Mouse (Mus musculus): Measurements from ENCODE around the gene Xcl1. TPM values are rescaled to one million over a fixed set of nuclear protein-coding genes. Genes with fewer than 3 reads are reported as not detected.

Gene Xcl1
- total RNA-seq, 2 experiments from 2014 or later, result not detected

GRCm38 (mm10) chr1:164905047-164905446 is 30.3 kb downstream of the Xcl1 start:
- peak; percentile 60 for DNase-seq (ENCODE audit: low spot score)

DNA sequence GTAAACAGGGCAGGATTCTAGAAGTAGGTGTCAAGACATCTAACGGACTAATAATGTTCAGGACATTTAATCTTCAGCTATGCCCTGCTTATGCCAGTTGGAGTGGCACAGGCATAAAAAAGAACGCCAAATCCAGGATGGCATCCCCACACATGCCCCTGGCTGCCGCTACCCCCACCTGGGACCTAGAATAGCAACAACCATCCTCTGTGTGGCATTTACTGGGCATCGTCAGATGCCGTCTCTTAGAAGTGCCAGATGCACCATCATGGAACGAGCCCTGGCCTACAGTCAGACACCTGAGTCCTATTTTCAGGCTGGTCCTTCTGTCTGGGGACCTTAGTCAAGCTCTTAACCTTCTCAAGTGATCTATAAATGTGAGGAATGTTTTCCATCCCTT is 34.6 kb downstream of the Xcl1 start:
- DNase-seq (ENCODE audit: low spot score), result peak; percentile 68

- DNase-seq (ENCODE audit: low spot score), result peak; percentile 47
These were observed 35.1 kb downstream of the Xcl1 start for GRCm38 (mm10) chr1:164900226-164900625.

GRCm38 (mm10) chr1:164899506-164899905 is 35.8 kb downstream of the Xcl1 start:
- peak; percentile 21 for DNase-seq (ENCODE audit: low spot score)

DNA sequence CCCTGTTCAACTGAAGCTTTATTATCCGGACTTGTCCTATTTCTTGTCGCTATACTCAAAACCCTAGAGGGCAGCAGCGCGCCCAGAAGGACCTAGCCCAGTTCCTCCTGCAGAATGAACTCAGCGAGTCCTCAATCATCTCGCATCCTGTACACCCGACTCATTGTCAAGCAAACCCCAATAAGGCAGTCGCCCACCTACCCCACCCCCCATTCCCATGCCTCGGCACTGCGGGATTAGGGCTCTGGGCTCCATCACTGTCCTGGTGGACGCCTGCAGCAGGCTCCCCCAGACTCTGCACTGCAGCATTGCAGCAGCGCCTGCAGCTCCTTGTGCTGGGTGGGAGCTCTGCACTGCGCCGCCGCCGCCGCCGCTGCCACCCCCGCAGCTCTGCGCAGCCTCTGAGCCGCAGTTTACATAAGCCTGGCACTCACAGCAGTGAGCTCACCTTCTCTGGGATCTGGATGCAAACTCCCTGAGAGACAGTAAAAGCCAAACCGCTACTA is 36.4 kb downstream of the Xcl1 start:
- DNase-seq (ENCODE audit: low spot score), result peak; percentile 75

DNA sequence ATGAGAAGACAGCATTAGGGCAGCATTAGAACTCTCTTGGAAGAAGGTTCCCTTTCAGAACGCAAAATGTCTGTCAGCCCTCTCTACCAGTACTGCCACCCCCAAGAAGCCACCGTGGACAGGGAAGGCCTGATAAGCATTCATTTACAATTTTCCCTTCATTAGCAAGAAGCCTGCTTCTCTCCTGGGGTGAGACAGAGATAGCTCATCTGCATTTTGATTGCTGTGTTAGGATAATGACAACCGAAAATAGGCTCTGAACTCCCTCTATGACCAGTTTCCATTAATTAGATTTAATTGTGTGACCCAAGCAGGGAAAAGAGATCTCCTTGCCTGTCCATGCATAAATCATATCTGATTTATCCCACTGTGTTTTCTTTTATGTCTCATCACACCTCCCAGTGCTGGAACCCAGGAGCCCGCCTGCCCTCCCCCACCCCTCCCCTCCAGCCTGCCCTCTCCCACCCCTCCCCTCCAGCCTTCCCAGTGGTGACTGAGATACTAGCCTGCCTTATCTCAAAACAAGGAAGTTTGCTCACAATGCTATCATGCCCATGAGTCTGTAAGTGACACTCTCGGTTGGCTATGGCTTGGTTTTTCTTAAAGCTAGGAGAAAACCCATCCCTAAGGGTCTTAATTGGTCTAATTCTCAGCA is 38.0 kb downstream of the Xcl1 start:
- DNase-seq (ENCODE audit: low spot score), result no peak

- DNase-seq (ENCODE audit: low spot score), result peak; percentile 65
These were observed 38.8 kb downstream of the Xcl1 start for GRCm38 (mm10) chr1:164896211-164897145.

- DNase-seq (ENCODE audit: low spot score), result no peak
These were observed 39.5 kb downstream of the Xcl1 start for GRCm38 (mm10) chr1:164895806-164896205.

DNA sequence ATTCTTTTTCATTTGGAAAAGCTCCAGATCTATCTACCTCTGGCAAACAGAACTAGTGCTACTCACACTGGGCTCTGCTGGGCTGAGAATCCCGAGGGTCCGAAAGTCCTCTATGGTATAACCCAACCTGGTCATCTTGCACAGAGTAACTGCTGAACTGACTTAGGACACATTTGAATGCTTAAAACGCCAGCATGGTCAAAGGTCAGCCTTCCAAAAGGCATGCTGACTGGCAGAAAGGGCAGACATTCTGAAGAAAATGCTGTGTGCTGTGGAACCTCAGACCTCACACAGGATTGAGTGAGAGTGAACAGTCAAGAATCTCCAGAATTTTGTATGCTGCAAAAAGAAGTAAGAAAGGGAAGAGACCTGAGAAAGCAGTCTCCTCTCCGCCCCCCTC is 45.0 kb downstream of the Xcl1 start:
- no peak for DNase-seq (ENCODE audit: low spot score)

GRCm38 (mm10) chr1:164888563-164888962 is 46.8 kb downstream of the Xcl1 start:
- no peak for DNase-seq (ENCODE audit: low spot score)

- DNase-seq (ENCODE audit: low spot score), result no peak
These were observed 47.6 kb downstream of the Xcl1 start for GRCm38 (mm10) chr1:164887775-164888174.

DNA sequence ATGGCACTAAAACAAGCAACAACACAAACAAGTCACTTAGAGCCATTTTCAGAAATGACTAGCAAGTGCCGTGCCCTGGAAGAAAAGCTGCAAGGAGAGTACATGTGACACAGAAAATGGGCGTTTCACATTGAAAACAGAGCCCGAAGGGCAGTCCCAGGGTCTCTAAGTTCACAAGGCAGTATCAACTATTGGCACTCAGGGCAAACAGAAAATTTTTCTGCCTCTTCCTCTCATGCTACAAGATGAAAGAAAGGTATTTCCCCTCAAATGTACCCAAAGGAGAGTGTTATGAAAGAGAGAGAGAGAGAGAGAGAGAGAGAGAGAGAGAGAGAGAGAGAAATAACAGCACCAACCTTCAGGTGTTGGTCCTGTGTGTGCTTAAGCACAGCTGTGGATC is 53.4 kb downstream of the Xcl1 start:
- no peak for DNase-seq (ENCODE audit: low spot score)

Other genes with a start within 250 kb of the Xcl1 start
- 10 to 100 TPM; 47.4 to 53.0 TPM for gene Dpt, start 138.9 kb downstream of the Xcl1 start, total RNA-seq (2021)
- not detected for gene Tbx19, start 225.2 kb upstream of the Xcl1 start, total RNA-seq (2021)